Mouse (Mus musculus): ENCODE measurements at regions not wholly inside any gene's neighbourhood (a gene's known extent, or its start where the extent isn't known, plus 50 kb on each side); places are given as distances from the start of the nearest gene placed in this dataset.

- no peak for ATAC-seq (ENCODE audit: extremely low read depth, insufficient number of reproducible peaks, low FRiP score, poor library complexity, severe bottlenecking)
Observed at GRCm38 (mm10) chr8:57705957-57706356, 53.1 kb upstream of the Galnt7 start.

- no peak for ATAC-seq (ENCODE audit: extremely low read depth, insufficient number of reproducible peaks, low FRiP score, poor library complexity, severe bottlenecking)
Observed at GRCm38 (mm10) chr8:57704161-57704560, 51.3 kb upstream of the Galnt7 start.

GRCm38 (mm10) chr8:57702407-57703113, 49.7 kb upstream of the Galnt7 start:
- peak; percentile 87 for ATAC-seq (ENCODE audit: extremely low read depth, insufficient number of reproducible peaks, low FRiP score, poor library complexity, severe bottlenecking)

All from neutrophil, adult 5-6 weeks (primary cell).